Mouse (Mus musculus): Measurements from ENCODE around the gene Asnsd1. TPM values are rescaled to one million over a fixed set of nuclear protein-coding genes. Genes with fewer than 3 reads are reported as not detected.

Asnsd1 gene
- 22.3 and 22.5 TPM in 2 replicates for polyA plus RNA-seq (2021; fragmentation: Nextera tagmentation)
- long read RNA-seq, experiment 1, transcript Asnsd1-201 (6 exons, 2,442 nt), result major isoform, 33 of 40 reads
- long read RNA-seq, experiment 1, partial matches to known transcripts, result 4 of 40 reads
- long read RNA-seq, experiment 1, other reads (novel, unspliced or antisense), result 0 of 40 reads
- long read RNA-seq, experiment 2, transcript Asnsd1-201 (6 exons, 2,442 nt), result major isoform, 134 of 146 reads
- long read RNA-seq, experiment 2, partial matches to known transcripts, result 3 of 146 reads
- long read RNA-seq, experiment 2, other reads (novel, unspliced or antisense), result 8 of 146 reads

DNA sequence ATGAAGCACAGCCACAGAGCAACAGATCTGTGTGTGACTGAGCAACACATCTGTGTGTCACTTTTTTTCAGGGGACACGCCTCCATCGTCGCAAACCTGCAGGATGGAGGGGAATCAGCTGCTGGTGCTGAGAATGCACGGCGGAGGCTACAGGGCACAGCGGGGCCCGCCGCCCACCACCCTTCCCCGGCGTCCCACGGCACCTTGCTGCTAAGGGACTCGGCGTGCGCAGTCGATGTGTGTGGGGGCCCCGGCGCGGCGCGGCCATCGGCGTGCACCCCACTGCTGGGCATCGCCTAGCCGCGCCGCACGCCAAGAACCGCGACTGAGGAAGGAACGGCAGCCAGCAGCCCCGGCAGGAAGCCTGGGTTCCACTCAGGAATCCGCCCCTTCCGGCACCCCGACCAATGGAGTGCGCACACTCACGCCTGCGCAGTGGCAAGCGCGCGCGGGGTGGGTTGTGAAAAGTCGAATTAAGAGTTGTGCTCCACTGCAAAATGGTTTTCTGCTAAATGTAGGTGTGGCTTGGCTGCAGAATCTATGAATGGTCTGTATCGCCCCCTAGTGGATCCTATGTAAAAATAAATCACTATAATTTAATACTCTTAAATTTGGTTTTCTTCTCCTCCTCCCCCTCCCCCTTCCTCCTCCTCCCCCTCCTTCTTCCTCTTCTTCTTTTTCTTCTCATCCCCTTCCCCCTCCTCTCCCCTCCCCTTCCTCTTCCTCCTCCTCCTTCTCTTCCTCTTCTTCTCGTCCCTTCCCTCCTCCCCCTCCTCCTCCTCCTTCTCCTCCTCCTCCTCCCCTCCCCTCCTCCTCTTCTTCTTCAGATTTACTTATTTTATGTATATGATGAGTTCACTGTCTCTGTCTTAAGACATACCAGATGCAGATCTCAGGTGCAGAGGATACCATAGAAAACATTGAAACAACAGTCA, at the start of gene Asnsd1, which contains the start of the genes Asdurf and Gm28551:
Gene Asnsd1 (minus strand): TSS at position 426 of the 935 bp plus-strand sequence.
Gene Asdurf (minus strand): TSS at position 293 of the 935 bp plus-strand sequence.
Gene Gm28551 (minus strand): TSS at position 341 of the 935 bp plus-strand sequence.

DNA sequence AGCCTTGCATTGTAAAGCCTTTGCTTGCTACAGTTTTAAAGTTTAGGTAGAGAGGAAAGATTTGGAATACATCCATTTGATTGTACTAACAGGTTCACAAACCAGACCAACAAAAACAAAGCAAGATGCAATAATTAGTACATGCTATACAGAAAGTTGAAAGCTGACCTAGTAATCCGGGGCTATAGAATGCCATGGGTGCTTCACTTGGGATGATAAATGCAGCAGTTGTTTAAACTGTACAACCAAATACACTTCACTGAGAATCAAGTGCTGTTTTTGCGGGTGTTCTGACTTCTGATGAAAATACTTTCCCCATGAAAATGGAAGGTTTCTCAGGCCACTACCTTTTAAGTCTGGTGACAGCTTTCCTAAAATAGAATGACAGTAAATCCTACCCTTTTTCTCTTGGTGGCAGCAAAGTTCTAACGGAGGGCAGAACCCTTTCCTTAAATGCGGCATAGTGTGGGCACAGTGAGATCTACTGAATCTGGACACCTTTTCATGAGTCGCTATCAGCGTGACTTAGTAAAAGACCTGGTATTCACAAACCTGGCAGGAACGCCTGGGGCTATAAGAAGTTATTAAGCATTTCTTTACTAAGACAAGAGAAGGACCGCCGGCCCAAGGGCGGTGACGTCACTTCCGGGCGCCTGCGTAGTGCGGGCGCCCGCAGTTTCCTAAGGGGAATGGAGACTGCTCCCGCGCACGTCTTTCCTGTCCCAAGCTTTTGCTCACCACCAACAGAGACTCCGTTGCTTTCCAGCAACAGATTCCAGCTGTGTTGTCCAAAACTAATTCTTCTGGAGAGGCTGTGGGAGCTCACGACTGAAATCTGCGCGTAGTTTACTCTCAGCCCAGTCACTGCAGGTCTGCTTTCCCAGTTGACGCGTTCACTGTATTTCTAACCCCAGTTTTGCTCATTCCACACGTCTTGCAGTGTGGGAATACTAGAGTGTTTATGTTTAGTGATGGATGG, 39.3 kb downstream of the Asnsd1 start, which contains the start of gene Osgepl1:
Gene Osgepl1 (plus strand): TSS at position 636 of the 979 bp plus-strand sequence.

DNA sequence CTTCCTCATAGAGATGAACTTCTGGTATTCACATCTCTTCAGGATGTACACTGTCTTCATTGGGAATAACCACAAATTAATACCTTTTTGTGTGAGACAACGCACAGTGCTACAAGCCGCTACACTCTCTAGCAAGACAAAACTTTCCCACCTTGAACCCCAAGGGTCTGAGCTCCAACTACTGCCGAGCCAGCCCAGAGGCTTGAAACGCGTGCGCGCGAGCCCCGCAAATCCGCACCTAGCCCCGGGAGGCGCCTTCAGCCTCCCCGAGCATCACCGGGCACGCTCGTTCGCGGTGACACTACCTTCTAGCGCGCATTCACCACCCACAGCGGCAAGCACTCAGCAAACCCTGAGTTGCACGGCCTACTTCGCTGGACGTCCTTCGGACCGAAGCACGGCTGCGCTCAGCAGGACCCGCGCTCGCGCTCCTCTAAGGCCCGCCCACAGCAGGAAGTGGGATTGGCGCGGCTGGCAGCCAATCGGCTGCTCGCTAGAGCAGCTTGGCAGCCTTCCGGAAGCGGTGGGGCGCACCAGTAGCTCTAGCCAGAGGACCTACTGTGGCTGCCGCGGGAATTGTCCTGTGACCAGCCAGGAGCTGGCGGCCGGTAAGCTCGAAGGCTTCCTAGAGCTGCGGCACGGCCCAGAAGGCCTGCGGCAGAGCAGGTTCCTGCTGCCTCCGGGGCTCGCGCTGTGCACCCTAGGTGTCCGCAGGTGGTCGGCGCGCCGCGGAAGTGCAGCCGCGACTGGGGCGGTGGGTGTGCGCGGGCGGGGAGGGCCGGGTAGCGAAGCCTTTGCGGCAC, 55.8 kb downstream of the Asnsd1 start, which contains the start of the genes Pms1, Ormdl1 and Gm28778:
Gene Pms1 (minus strand): TSS at position 438 of the 803 bp plus-strand sequence.
Gene Ormdl1 (plus strand): TSS at position 515 of the 803 bp plus-strand sequence.
Gene Gm28778 (plus strand): TSS at position 531 of the 803 bp plus-strand sequence.

Other genes starting within 250 kb of the Asnsd1 start
- gene 1700019A02Rik, start 165.1 kb downstream of the Asnsd1 start, polyA plus RNA-seq (2021; fragmentation: Nextera tagmentation), result not detected in 2 replicates
- 5.7 and 7.6 TPM in 2 replicates for gene Pms1, start 55.7 kb downstream of the Asnsd1 start, polyA plus RNA-seq (2021; fragmentation: Nextera tagmentation)
- gene Ormdl1, start 55.7 kb downstream of the Asnsd1 start, polyA plus RNA-seq (2021; fragmentation: Nextera tagmentation), result 12.3 and 14.2 TPM in 2 replicates
- gene Gm28778, start 55.6 kb downstream of the Asnsd1 start, polyA plus RNA-seq (2021; fragmentation: Nextera tagmentation), result 0.30 and 0.39 TPM in 2 replicates
- 15.3 and 17.0 TPM in 2 replicates for gene Osgepl1, start 39.1 kb downstream of the Asnsd1 start, polyA plus RNA-seq (2021; fragmentation: Nextera tagmentation)
- gene Asdurf, start 133 bp downstream of the Asnsd1 start, polyA plus RNA-seq (2021; fragmentation: Nextera tagmentation), result 1.9 TPM in 1 of 2 replicates, not detected in the other
- gene Gm28551, start 85 bp downstream of the Asnsd1 start, polyA plus RNA-seq (2021; fragmentation: Nextera tagmentation), result 0.20 and 0.41 TPM in 2 replicates